Mouse (Mus musculus) kidney, embryonic 14.5 days (tissue): ENCODE data around the gene Cd36. TPM values are rescaled to one million over a fixed set of nuclear protein-coding genes. Genes with fewer than 3 reads are reported as not detected.

Experiments used
- ATAC-seq: fragments of 200-750 bp; cut with Nextera tagmentation; 2 replicates; pipeline ENCODE4 v1.8.0; 2017; ENCODE audit warnings: moderate number of reproducible peaks, mild to moderate bottlenecking, moderate TSS enrichment, moderate library complexity; ENCODE audit not compliant: low FRiP score, low TSS enrichment
- H3K27ac ChIP-seq: fragments of 300-500 bp; sonication (generic); 2 replicates; pipeline ENCODE4 v1.5.1; 2014; ENCODE audit warnings: low read depth, mild to moderate bottlenecking, low read length, moderate library complexity, mixed read lengths
- H3K27me3 ChIP-seq: fragments of 300-500 bp; sonication (generic); 2 replicates; pipeline ENCODE4 v1.6.1; 2014; ENCODE audit warnings: mild to moderate bottlenecking, low read length; ENCODE audit not compliant: control insufficient read depth, insufficient read depth
- H3K36me3 ChIP-seq: fragments of 300-500 bp; sonication (generic); 2 replicates; pipeline ENCODE4 v1.6.1; 2014; ENCODE audit warnings: low read length, mixed read lengths; ENCODE audit not compliant: control insufficient read depth, insufficient read depth
- H3K4me1 ChIP-seq: fragments of 300-500 bp; sonication (generic); 2 replicates; pipeline ENCODE4 v1.6.1; 2014; ENCODE audit warnings: low read length, mixed read lengths; ENCODE audit not compliant: control insufficient read depth, insufficient read depth
- H3K4me2 ChIP-seq: fragments of 300-500 bp; sonication (generic); replicated peaks from 2 replicates; pipeline ENCODE4 v1.6.1; 2014; ENCODE audit warnings: low read depth, mild to moderate bottlenecking, low read length
- H3K4me3 ChIP-seq: fragments of 300-500 bp; sonication (generic); 2 replicates; pipeline ENCODE4 v1.5.1; 2014; ENCODE audit warnings: mild to moderate bottlenecking, low read length
- H3K9ac ChIP-seq: fragments of 300-500 bp; sonication (generic); 2 replicates; pipeline ENCODE4 v1.6.1; 2014; ENCODE audit warnings: low read depth, mild to moderate bottlenecking, low read length, moderate library complexity
- H3K9me3 ChIP-seq: fragments of 300-500 bp; sonication (generic); 2 replicates; pipeline ENCODE4 v1.6.1; 2016; ENCODE audit warnings: low read length; ENCODE audit not compliant: control insufficient read depth
- WGBS: fragments of 180-500 bp; shearing (Covaris S2); extraction: QIAGEN DNeasy Blood & Tissue Kit; methylation state at CpG from one replicate; pipeline ENCODE4 v1.1.7; 2014; 5-methylcytosine and 5-hydroxymethylcytosine counted together
- polyA plus RNA-seq: library from polyadenylated mRNA; unstranded; fragments of >200 nt; fragmentation: Nextera tagmentation; extraction: Ambion mirVana; gene quantifications from 2 replicates; pipeline ENCODE4 v1.2.1, GENCODE M21; 2014

Cd36 gene
- polyA plus RNA-seq, 1 experiment from 2014 or later, result 6.8 TPM

GRCm38 (mm10) chr5:17877044-17877443 is 11.6 kb downstream of the Cd36 start:
- no peak overlapping the region for H3K9ac ChIP-seq
- no peak overlapping the region for H3K27ac ChIP-seq
- H3K9me3 ChIP-seq, result no peaks in the 10 kb centered on the region
- WGBS, result 86% methylated on average over 7 of the region's 7 CpGs
- no peaks in the 10 kb centered on the region for H3K36me3 ChIP-seq
- H3K4me3 ChIP-seq, result no peak overlapping the region
- H3K4me2 ChIP-seq, result no peak overlapping the region
- ATAC-seq, result no peak
- no peaks in the 10 kb centered on the region for H3K4me1 ChIP-seq
- no peaks in the 10 kb centered on the region for H3K27me3 ChIP-seq

- 71% methylated on average over 3 of the region's 3 CpGs for WGBS
- Histone ChIP-seq H3K4me2 (no peak overlapping the region), H3K4me3 (no peak overlapping the region), H3K4me1 (no peaks in the 10 kb centered on the region), H3K9me3 (no peaks in the 10 kb centered on the region), H3K27ac (no peak overlapping the region), H3K36me3 (no peaks in the 10 kb centered on the region), H3K27me3 (no peaks in the 10 kb centered on the region), H3K9ac (no peak overlapping the region)
- ATAC-seq, result no peak
These were observed 12.0 kb downstream of the Cd36 start for GRCm38 (mm10) chr5:17876637-17877036.

- Histone ChIP-seq H3K27ac (no peak overlapping the region), H3K9ac (no peak overlapping the region), H3K4me3 (no peak overlapping the region), H3K27me3 (no peaks in the 10 kb centered on the region), H3K9me3 (no peaks in the 10 kb centered on the region), H3K4me1 (no peaks in the 10 kb centered on the region), H3K36me3 (no peaks in the 10 kb centered on the region), H3K4me2 (no peak overlapping the region)
- WGBS, result 53% methylated on average over 2 of the region's 2 CpGs
- no peak for ATAC-seq
These were observed 14.3 kb downstream of the Cd36 start for GRCm38 (mm10) chr5:17874335-17874734.

GRCm38 (mm10) chr5:17865432-17865831 is 23.2 kb downstream of the Cd36 start:
- ATAC-seq, result no peak
- Histone ChIP-seq H3K4me3 (no peak overlapping the region), H3K4me2 (no peak overlapping the region), H3K27ac (no peak overlapping the region), H3K9ac (no peak overlapping the region), H3K4me1 (no peaks in the 10 kb centered on the region), H3K9me3 (no peaks in the 10 kb centered on the region), H3K36me3 (no peaks in the 10 kb centered on the region), H3K27me3 (no peaks in the 10 kb centered on the region)

- Histone ChIP-seq H3K27me3 (no peaks in the 10 kb centered on the region), H3K4me1 (no peaks in the 10 kb centered on the region), H3K36me3 (no peaks in the 10 kb centered on the region), H3K9me3 (no peaks in the 10 kb centered on the region), H3K4me3 (no peak overlapping the region), H3K27ac (no peak overlapping the region), H3K4me2 (no peak overlapping the region), H3K9ac (no peak overlapping the region)
- WGBS, result 80% methylated on average over 2 of the region's 2 CpGs
- no peak for ATAC-seq
These were observed 25.5 kb downstream of the Cd36 start for GRCm38 (mm10) chr5:17863085-17863484.

GRCm38 (mm10) chr5:17858399-17858798 is 30.2 kb downstream of the Cd36 start:
- H3K4me2 ChIP-seq, result no peak overlapping the region
- H3K27ac ChIP-seq, result no peak overlapping the region
- no peak for ATAC-seq
- no peaks in the 10 kb centered on the region for H3K9me3 ChIP-seq
- H3K4me1 ChIP-seq, result no peaks in the 10 kb centered on the region
- H3K27me3 ChIP-seq, result no peaks in the 10 kb centered on the region
- 80% methylated on average over 3 of the region's 3 CpGs for WGBS
- H3K4me3 ChIP-seq, result no peak overlapping the region
- no peak overlapping the region for H3K9ac ChIP-seq
- no peaks in the 10 kb centered on the region for H3K36me3 ChIP-seq

- Histone ChIP-seq H3K27ac (no peak overlapping the region), H3K4me2 (no peak overlapping the region), H3K36me3 (no peaks in the 10 kb centered on the region), H3K9me3 (no peaks in the 10 kb centered on the region), H3K4me3 (no peak overlapping the region), H3K9ac (no peak overlapping the region), H3K27me3 (no peaks in the 10 kb centered on the region), H3K4me1 (no peaks in the 10 kb centered on the region)
- WGBS, result 85% methylated on average over 3 of the region's 3 CpGs
- no peak for ATAC-seq
These were observed 30.7 kb downstream of the Cd36 start for GRCm38 (mm10) chr5:17857871-17858270.

- Histone ChIP-seq H3K27me3 (no peaks in the 10 kb centered on the region), H3K36me3 (no peaks in the 10 kb centered on the region), H3K9me3 (no peaks in the 10 kb centered on the region), H3K4me3 (no peak overlapping the region), H3K4me1 (no peaks in the 10 kb centered on the region), H3K9ac (no peak overlapping the region), H3K4me2 (no peak overlapping the region), H3K27ac (no peak overlapping the region)
- WGBS, result 87% methylated on average over 4 of the region's 4 CpGs
- ATAC-seq, result no peak
These were observed 31.3 kb downstream of the Cd36 start for GRCm38 (mm10) chr5:17857262-17857661.

- ATAC-seq, result no peak
These were observed 34.3 kb downstream of the Cd36 start for GRCm38 (mm10) chr5:17854127-17854923.

More at GRCm38 (mm10) chr5:17854127-17854923, 34.3 kb downstream of the Cd36 start:
- H3K27ac ChIP-seq, result no peak overlapping the region
- no peak overlapping the region for H3K4me2 ChIP-seq
- no peak overlapping the region for H3K4me3 ChIP-seq
- H3K9ac ChIP-seq, result no peak overlapping the region
- no peaks in the 10 kb centered on the region for H3K4me1 ChIP-seq
- H3K9me3 ChIP-seq, result no peaks in the 10 kb centered on the region
- H3K36me3 ChIP-seq, result no peaks in the 10 kb centered on the region
- no peaks in the 10 kb centered on the region for H3K27me3 ChIP-seq
- WGBS, result 84% methylated on average over 3 of the region's 3 CpGs
